Mouse (Mus musculus): ENCODE data around the gene Eif2b2. TPM values are rescaled to one million over a fixed set of nuclear protein-coding genes. Genes with fewer than 3 reads are reported as not detected.
A peak's percentile ranks its signal among the peaks of the same experiment; 100 is the strongest.

Eif2b2 gene
- polyA plus RNA-seq, 1 experiment = 294 TPM

DNA sequence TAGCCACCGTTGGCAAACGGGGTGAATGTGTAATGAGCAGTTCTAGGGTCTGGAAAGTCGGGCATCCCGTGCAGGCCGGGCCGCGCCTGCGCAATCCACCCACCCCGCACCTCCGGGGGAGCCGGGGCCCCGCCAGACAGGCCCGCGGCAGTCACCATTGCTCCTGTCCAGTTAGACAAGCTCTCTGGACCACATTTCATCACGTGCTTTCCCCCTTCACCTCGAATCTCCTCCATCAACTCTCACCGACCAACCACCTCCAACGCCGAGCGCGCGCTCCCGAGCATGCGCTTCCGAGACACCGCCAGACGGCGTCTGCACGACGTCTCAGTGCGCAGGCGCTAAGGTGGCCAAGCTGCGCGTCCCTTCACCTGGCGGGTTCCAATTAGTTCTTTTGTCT is 51.0 kb downstream of the Eif2b2 start, which contains the start of gene Mlh3:
TSS of gene Mlh3 (minus strand) at position 281 of the 400 bp plus-strand sequence.
- Histone ChIP-seq H3ac (ENCODE audit: control insufficient read depth, insufficient read length, low read depth) (peak within 1 kb of the TSS; percentile 2), H3K36me3 (ENCODE audit: control insufficient read depth, insufficient read depth) (peaks cover 5% of the 10 kb centered on the region), H3K4me3 (ENCODE audit: insufficient read depth, poor library complexity, severe bottlenecking) (peak within 1 kb of the TSS; percentile 19), H3K27me3 (ENCODE audit: control insufficient read depth, insufficient read depth, insufficient read length) (no peaks in the 10 kb centered on the region), H3K79me3 (ENCODE audit: low read depth) (no peaks in the 10 kb centered on the region), H3K79me2 (ENCODE audit: control insufficient read depth, insufficient read depth) (no peaks in the 10 kb centered on the region)
- no peak for TF ChIP-seq CTCF (IDR thresholded peaks at IDR 0.05; ENCODE audit: control insufficient read depth, insufficient read depth, insufficient read length)
- peak; percentile 43 for TF ChIP-seq MAX (IDR thresholded peaks at IDR 0.05)

DNA sequence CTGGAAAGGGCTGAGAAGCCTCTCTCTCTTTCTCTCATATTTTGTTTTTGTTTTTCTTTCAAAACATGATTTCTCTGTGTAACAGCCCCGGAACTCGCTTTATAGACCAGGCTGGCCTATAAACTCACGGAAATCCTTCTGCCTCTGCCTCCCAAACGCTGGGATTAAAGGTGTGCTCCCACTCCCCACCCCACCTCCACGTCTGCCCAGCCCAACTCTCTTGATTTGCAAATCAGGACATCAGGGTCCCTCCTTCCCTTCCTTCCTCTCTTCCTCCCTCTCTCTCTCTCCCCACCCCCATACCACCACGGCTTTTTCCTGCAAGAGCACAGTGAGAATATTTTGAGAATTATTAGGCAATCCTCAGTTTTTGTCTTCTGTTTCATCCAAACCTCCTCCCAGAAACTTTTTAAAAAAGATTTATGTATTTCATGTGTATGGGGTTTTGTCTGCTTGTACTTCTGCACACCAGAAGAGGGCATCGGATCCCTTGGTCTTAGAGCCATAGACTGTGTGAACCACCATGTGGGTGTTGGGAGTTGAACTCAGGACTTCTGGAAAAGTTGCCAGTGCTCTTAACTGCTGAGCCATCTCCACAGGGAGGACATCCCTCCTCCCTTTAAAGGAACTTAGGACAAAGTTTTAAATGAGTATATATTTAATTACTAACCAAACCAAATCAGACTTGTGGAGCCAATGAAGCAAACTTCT is 52.0 kb downstream of the Eif2b2 start:
- peaks cover 5% of the 10 kb centered on the region for H3K36me3 ChIP-seq (ENCODE audit: control insufficient read depth, insufficient read depth)
- no peak for TF ChIP-seq CEBPB (IDR thresholded peaks at IDR 0.05; ENCODE audit: low read depth)
- TF ChIP-seq MYOG (IDR thresholded peaks at IDR 0.05; ENCODE audit: control insufficient read depth, extremely low read depth, insufficient read length) = no peak
- no peak for TF ChIP-seq CTCF (IDR thresholded peaks at IDR 0.05; ENCODE audit: control insufficient read depth, insufficient read depth, insufficient read length)
- TF ChIP-seq FOSL1 (IDR thresholded peaks at IDR 0.05; ENCODE audit: insufficient read depth, low read length, poor library complexity, severe bottlenecking) = no peak
- TF ChIP-seq MYOD1 (IDR thresholded peaks at IDR 0.05; ENCODE audit: control insufficient read depth, insufficient read length, low read depth) = no peak
- no peak for TF ChIP-seq MAX (IDR thresholded peaks at IDR 0.05)
- TF ChIP-seq USF1 (IDR thresholded peaks at IDR 0.05; ENCODE audit: low read depth) = no peak
- H3ac ChIP-seq (ENCODE audit: control insufficient read depth, insufficient read length, low read depth) = no peak overlapping the region
- no peaks in the 10 kb centered on the region for H3K79me2 ChIP-seq (ENCODE audit: control insufficient read depth, insufficient read depth)
- H3K27me3 ChIP-seq (ENCODE audit: control insufficient read depth, insufficient read depth, insufficient read length) = no peaks in the 10 kb centered on the region
- H3K79me3 ChIP-seq (ENCODE audit: low read depth) = no peaks in the 10 kb centered on the region
- H3K4me3 ChIP-seq (ENCODE audit: insufficient read depth, poor library complexity, severe bottlenecking) = no peak overlapping the region

DNA sequence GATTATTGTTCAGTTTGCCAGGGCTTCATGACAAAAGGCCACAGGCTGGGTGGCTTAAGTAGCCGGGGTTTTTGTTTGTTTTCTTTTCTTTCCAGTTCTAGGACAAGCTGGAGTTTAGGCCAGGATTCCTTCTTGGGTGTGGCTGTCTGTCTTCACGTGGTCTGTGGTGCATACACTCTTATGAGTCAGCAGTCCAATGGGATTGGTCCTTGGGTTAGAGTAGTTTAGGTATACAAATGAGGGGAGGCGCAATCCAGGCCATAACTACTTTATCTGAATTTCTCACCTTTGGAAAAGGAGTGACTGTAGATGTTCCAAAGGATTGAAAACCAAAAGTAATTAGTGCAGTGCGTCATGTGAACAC is 52.5 kb downstream of the Eif2b2 start:
- Histone ChIP-seq H3K79me3 (ENCODE audit: low read depth) (no peaks in the 10 kb centered on the region), H3K4me3 (ENCODE audit: insufficient read depth, poor library complexity, severe bottlenecking) (no peak overlapping the region), H3K36me3 (ENCODE audit: control insufficient read depth, insufficient read depth) (peaks cover 5% of the 10 kb centered on the region), H3ac (ENCODE audit: control insufficient read depth, insufficient read length, low read depth) (no peak overlapping the region), H3K27me3 (ENCODE audit: control insufficient read depth, insufficient read depth, insufficient read length) (no peaks in the 10 kb centered on the region), H3K79me2 (ENCODE audit: control insufficient read depth, insufficient read depth) (no peaks in the 10 kb centered on the region)
- no peak for TF ChIP-seq CEBPB (IDR thresholded peaks at IDR 0.05; ENCODE audit: low read depth)
- TF ChIP-seq FOSL1 (IDR thresholded peaks at IDR 0.05; ENCODE audit: insufficient read depth, low read length, poor library complexity, severe bottlenecking) = no peak
- TF ChIP-seq MAX (IDR thresholded peaks at IDR 0.05) = peak; percentile 49
- TF ChIP-seq USF1 (IDR thresholded peaks at IDR 0.05; ENCODE audit: low read depth) = peak; percentile 97

DNA sequence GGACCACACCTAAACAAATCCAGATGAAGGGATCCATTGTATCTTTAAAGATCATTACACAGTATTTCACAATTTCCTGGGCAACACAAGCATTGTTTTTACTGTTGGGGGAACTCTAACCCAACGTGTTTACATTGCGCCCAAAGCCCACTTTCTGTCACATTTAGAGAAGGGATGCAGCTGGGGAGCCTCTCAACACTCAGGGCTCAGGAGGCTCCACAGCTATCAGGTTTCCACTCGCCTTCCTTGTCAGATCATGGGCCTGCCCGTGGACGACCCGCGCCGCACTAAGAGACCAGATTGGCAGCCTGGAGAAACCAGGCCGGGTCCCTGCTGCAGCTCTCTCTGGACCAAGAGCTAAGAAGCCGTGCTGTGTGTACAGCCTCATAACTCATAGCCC is 54.2 kb downstream of the Eif2b2 start:
- no peaks in the 10 kb centered on the region for H3K79me3 ChIP-seq (ENCODE audit: low read depth)
- TF ChIP-seq MYOD1 (IDR thresholded peaks at IDR 0.05; ENCODE audit: control insufficient read depth, insufficient read length, low read depth) (no peak), MAX (IDR thresholded peaks at IDR 0.05) (no peak), CTCF (IDR thresholded peaks at IDR 0.05; ENCODE audit: control insufficient read depth, insufficient read depth, insufficient read length) (no peak), MYOG (IDR thresholded peaks at IDR 0.05; ENCODE audit: control insufficient read depth, extremely low read depth, insufficient read length) (no peak), CEBPB (IDR thresholded peaks at IDR 0.05; ENCODE audit: low read depth) (no peak), FOSL1 (IDR thresholded peaks at IDR 0.05; ENCODE audit: insufficient read depth, low read length, poor library complexity, severe bottlenecking) (no peak), USF1 (IDR thresholded peaks at IDR 0.05; ENCODE audit: low read depth) (no peak)
- no peaks in the 10 kb centered on the region for H3K79me2 ChIP-seq (ENCODE audit: control insufficient read depth, insufficient read depth)
- H3K4me3 ChIP-seq (ENCODE audit: insufficient read depth, poor library complexity, severe bottlenecking) = no peak overlapping the region
- H3K36me3 ChIP-seq (ENCODE audit: control insufficient read depth, insufficient read depth) = peaks cover 5% of the 10 kb centered on the region
- no peaks in the 10 kb centered on the region for H3K27me3 ChIP-seq (ENCODE audit: control insufficient read depth, insufficient read depth, insufficient read length)
- H3ac ChIP-seq (ENCODE audit: control insufficient read depth, insufficient read length, low read depth) = no peak overlapping the region

Small RNA genes lying within 50 kb of the gene (microRNA-seq; reads per million reads assigned to microRNA genes)
- gene Mir6938 (ENCODE audit: borderline microRNAs expressed) = not detected

Other genes with a start within 250 kb of the Eif2b2 start
- 115 TPM for gene Fcf1, start 248.6 kb upstream of the Eif2b2 start, polyA plus RNA-seq (2012; fragmentation: generic; extraction: Trizol)
- 9.9 TPM for gene Arel1, start 248.6 kb upstream of the Eif2b2 start, polyA plus RNA-seq (2012; fragmentation: generic; extraction: Trizol)
- 16.6 TPM for gene Ylpm1, start 223.2 kb upstream of the Eif2b2 start, polyA plus RNA-seq (2012; fragmentation: generic; extraction: Trizol)
- gene Prox2, start 108.7 kb upstream of the Eif2b2 start, polyA plus RNA-seq (2012; fragmentation: generic; extraction: Trizol) = 2.0 TPM
- 167 TPM for gene Dlst, start 108.6 kb upstream of the Eif2b2 start, polyA plus RNA-seq (2012; fragmentation: generic; extraction: Trizol)
- gene Rps6kl1, start 68.2 kb upstream of the Eif2b2 start, polyA plus RNA-seq (2012; fragmentation: generic; extraction: Trizol) = 0.39 TPM
- gene Pgf, start 41.7 kb upstream of the Eif2b2 start, polyA plus RNA-seq (2012; fragmentation: generic; extraction: Trizol) = 49.6 TPM
- gene Mlh3, start 51.1 kb downstream of the Eif2b2 start, polyA plus RNA-seq (2012; fragmentation: generic; extraction: Trizol) = 0.82 TPM
- gene Acyp1, start 69.0 kb downstream of the Eif2b2 start, polyA plus RNA-seq (2012; fragmentation: generic; extraction: Trizol) = 17.1 TPM
- 0.75 TPM for gene Zc2hc1c, start 69.1 kb downstream of the Eif2b2 start, polyA plus RNA-seq (2012; fragmentation: generic; extraction: Trizol)
- gene Nek9, start 119.9 kb downstream of the Eif2b2 start, polyA plus RNA-seq (2012; fragmentation: generic; extraction: Trizol) = 28.4 TPM
- 174 TPM for gene Tmed10, start 155.4 kb downstream of the Eif2b2 start, polyA plus RNA-seq (2012; fragmentation: generic; extraction: Trizol)

Measured in C2C12 (cell line).